Mouse (Mus musculus) CH12.LX (cell line): ENCODE measurements around the gene Zfp507. TPM values are rescaled to one million over a fixed set of nuclear protein-coding genes. Genes with fewer than 3 reads are reported as not detected.

Source experiments
- DNase-seq: peaks from one replicate; pipeline ENCODE4 v3.0.0-alpha.2; 2013; ENCODE audit errors: extremely low read depth
- H3K27ac ChIP-seq: 2 replicates; pipeline ENCODE4 v1.5.1; 2012; ENCODE audit warnings: low read depth, mild to moderate bottlenecking, control low read depth, moderate library complexity; ENCODE audit not compliant: insufficient read depth
- H3K27me3 ChIP-seq: replicated peaks from 2 replicates; pipeline ENCODE3; 2012; ENCODE audit warnings: inconsistent platforms
- H3K36me3 ChIP-seq, 2 experiments: replicated peaks in 1 of 2; 2 replicates each; pipeline versions ENCODE3 to v1.6.1; 2012; ENCODE audit warnings: inconsistent platforms in 1 of 2, low read length in 1 of 2, mild to moderate bottlenecking in 1 of 2, mixed read lengths in 1 of 2, moderate library complexity in 1 of 2; ENCODE audit not compliant: control insufficient read depth in 1 of 2, insufficient read depth in 1 of 2
- H3K4me1 ChIP-seq, 2 experiments: 2 replicates each; pipeline ENCODE4 v1.6.1; 2012; ENCODE audit warnings: inconsistent platforms in 1 of 2, moderate library complexity in 1 of 2; ENCODE audit not compliant: insufficient read depth in 2 of 2, control insufficient read depth in 1 of 2
- H3K4me2 ChIP-seq: 2 replicates; pipeline ENCODE4 v1.6.1; 2012; ENCODE audit warnings: low read depth, mild to moderate bottlenecking, control low read depth; ENCODE audit not compliant: poor library complexity, insufficient read depth, severe bottlenecking
- H3K4me3 ChIP-seq, 3 experiments: fragments of 150-350 bp in 1 of 3; sonication (generic) in 1 of 3; replicated peaks in 1 of 3; 2 replicates each; pipeline versions ENCODE3 to v1.5.1; 2011 to 2012; ENCODE audit warnings: low read depth in 2 of 3, low read length in 2 of 3, mild to moderate bottlenecking in 2 of 3, moderate library complexity in 2 of 3, control low read depth in 1 of 3, improper control_type of control experiment in 1 of 3, inconsistent platforms in 1 of 3, mixed read lengths in 1 of 3; ENCODE audit not compliant: poor library complexity in 1 of 3
- H3K79me2 ChIP-seq: replicated peaks from 2 replicates; pipeline ENCODE4 v1.6.1; 2012; ENCODE audit warnings: mild to moderate bottlenecking, moderate library complexity; ENCODE audit not compliant: control insufficient read depth, poor library complexity, insufficient read depth, severe bottlenecking; ENCODE audit errors: extremely low read depth
- H3K9ac ChIP-seq: 2 replicates; pipeline ENCODE4 v1.6.1; 2012; ENCODE audit warnings: low read depth, mild to moderate bottlenecking, control low read depth, moderate library complexity; ENCODE audit not compliant: insufficient read depth
- H3K9me3 ChIP-seq: replicated peaks from 2 replicates; pipeline ENCODE3; 2012; ENCODE audit warnings: low read length, inconsistent platforms, mixed read lengths
- BHLHE40 ChIP-seq: IDR thresholded peaks from 2 replicates; pipeline ENCODE4 v1.6.1; 2011; ENCODE audit warnings: mild to moderate bottlenecking, low read depth, low read length, improper control_type of control experiment
- CHD1 ChIP-seq: IDR thresholded peaks from 2 replicates; pipeline ENCODE4 v1.6.1; 2012; ENCODE audit warnings: low read depth, low read length, improper control_type of control experiment, inconsistent platforms
- CHD2 ChIP-seq: IDR thresholded peaks from 2 replicates; pipeline ENCODE4 v1.6.1; 2011; ENCODE audit warnings: low read length, improper control_type of control experiment
- CTCF ChIP-seq, 2 experiments: IDR thresholded peaks in 1 of 2; conservative IDR thresholded peaks in 1 of 2; 2 replicates each; pipeline ENCODE4 v1.5.1; 2011 to 2012; ENCODE audit warnings: low read depth in 2 of 2, low read length in 2 of 2, improper control_type of control experiment in 1 of 2, inconsistent platforms in 1 of 2, mild to moderate bottlenecking in 1 of 2, moderate library complexity in 1 of 2
- E2F4 ChIP-seq: IDR thresholded peaks from 2 replicates; pipeline ENCODE4 v1.6.1; 2011; ENCODE audit warnings: low read depth, low read length, improper control_type of control experiment; ENCODE audit not compliant: insufficient replicate concordance
- ELF1 ChIP-seq: IDR thresholded peaks from 2 replicates; pipeline ENCODE4 v1.6.1; 2014; ENCODE audit warnings: low read depth, mild to moderate bottlenecking, inconsistent platforms, low read length, improper control_type of control experiment
- EP300 ChIP-seq: IDR thresholded peaks from 2 replicates; pipeline ENCODE4 v1.6.1; 2011; ENCODE audit warnings: low read length, improper control_type of control experiment
- ETS1 ChIP-seq: conservative IDR thresholded peaks from 2 replicates; pipeline ENCODE4 v1.6.1; 2012; ENCODE audit warnings: low read depth, mild to moderate bottlenecking, inconsistent platforms, low read length, improper control_type of control experiment, moderate library complexity
- IRF4 ChIP-seq: IDR thresholded peaks from 2 replicates; pipeline ENCODE4 v1.6.1; 2014; ENCODE audit warnings: low read depth, mild to moderate bottlenecking, inconsistent platforms, low read length, improper control_type of control experiment
- JUN ChIP-seq: IDR thresholded peaks from 2 replicates; pipeline ENCODE4 v1.6.1; 2011; ENCODE audit warnings: low read depth, mild to moderate bottlenecking, low read length, improper control_type of control experiment, moderate library complexity; ENCODE audit not compliant: insufficient read depth
- JUND ChIP-seq: conservative IDR thresholded peaks from 2 replicates; pipeline ENCODE4 v1.6.1; 2011; ENCODE audit warnings: low read depth, low read length, improper control_type of control experiment
- MAFK ChIP-seq: IDR thresholded peaks from 2 replicates; pipeline ENCODE4 v1.6.1; 2011; ENCODE audit warnings: low read length, improper control_type of control experiment; ENCODE audit not compliant: insufficient replicate concordance
- MAX ChIP-seq: IDR thresholded peaks from 2 replicates; pipeline ENCODE4 v1.6.1; 2011; ENCODE audit warnings: low read length, improper control_type of control experiment
- MAZ ChIP-seq: IDR thresholded peaks from 2 replicates; pipeline ENCODE4 v1.6.1; 2012; ENCODE audit warnings: low read depth, mild to moderate bottlenecking, inconsistent platforms, low read length, improper control_type of control experiment, moderate library complexity
- MEF2A ChIP-seq: IDR thresholded peaks from 2 replicates; pipeline ENCODE4 v1.6.1; 2014; ENCODE audit warnings: low read depth, mild to moderate bottlenecking, inconsistent platforms, low read length, improper control_type of control experiment, borderline replicate concordance
- MXI1 ChIP-seq: IDR thresholded peaks from 2 replicates; pipeline ENCODE4 v1.6.1; 2011; ENCODE audit warnings: mild to moderate bottlenecking, low read depth, low read length, improper control_type of control experiment
- MYC ChIP-seq: IDR thresholded peaks from 2 replicates; pipeline ENCODE4 v1.6.1; 2011; ENCODE audit warnings: low read depth, mild to moderate bottlenecking, improper control_type of control experiment, low read length
- NRF1 ChIP-seq: IDR thresholded peaks from 2 replicates; pipeline ENCODE4 v1.6.1; 2014; ENCODE audit warnings: low read depth, mild to moderate bottlenecking, inconsistent platforms, low read length, improper control_type of control experiment, moderate library complexity
- PAX5 ChIP-seq: IDR thresholded peaks from 2 replicates; pipeline ENCODE4 v1.6.1; 2012; ENCODE audit warnings: low read length, inconsistent platforms, mixed read lengths
- POLR2AphosphoS2 ChIP-seq: IDR thresholded peaks from 2 replicates; pipeline ENCODE4 v1.6.1; 2011; ENCODE audit warnings: low read depth, low read length, improper control_type of control experiment
- RAD21 ChIP-seq: IDR thresholded peaks from 2 replicates; pipeline ENCODE4 v1.6.1; 2011; ENCODE audit warnings: low read depth, mild to moderate bottlenecking, low read length, improper control_type of control experiment, moderate library complexity
- RCOR1 ChIP-seq: conservative IDR thresholded peaks from 2 replicates; pipeline ENCODE4 v1.6.1; 2012; ENCODE audit warnings: low read depth, mild to moderate bottlenecking, inconsistent platforms, low read length, improper control_type of control experiment
- SIN3A ChIP-seq: IDR thresholded peaks from 2 replicates; pipeline ENCODE4 v1.6.1; 2012; ENCODE audit warnings: low read length, improper control_type of control experiment, inconsistent platforms
- TBP ChIP-seq: conservative IDR thresholded peaks from 2 replicates; pipeline ENCODE4 v1.6.1; 2011; ENCODE audit warnings: low read depth, low read length, improper control_type of control experiment
- TCF12 ChIP-seq: IDR thresholded peaks from 2 replicates; pipeline ENCODE4 v1.6.1; 2014; ENCODE audit warnings: low read depth, mild to moderate bottlenecking, inconsistent platforms, low read length, improper control_type of control experiment
- UBTF ChIP-seq: IDR thresholded peaks from 2 replicates; pipeline ENCODE4 v1.6.1; 2012; ENCODE audit warnings: low read depth, mild to moderate bottlenecking, inconsistent platforms, low read length, improper control_type of control experiment, moderate library complexity
- USF2 ChIP-seq: conservative IDR thresholded peaks from 2 replicates; pipeline ENCODE4 v1.6.1; 2011; ENCODE audit warnings: low read depth, low read length, improper control_type of control experiment
- ZKSCAN1 ChIP-seq: IDR thresholded peaks from 2 replicates; pipeline ENCODE4 v1.6.1; 2012; ENCODE audit warnings: low read depth, inconsistent platforms, low read length, improper control_type of control experiment, borderline replicate concordance
- ZMIZ1 ChIP-seq: IDR thresholded peaks from 2 replicates; pipeline ENCODE4 v1.6.1; 2012; ENCODE audit warnings: low read depth, mild to moderate bottlenecking, inconsistent platforms, low read length, improper control_type of control experiment
- ZNF384 ChIP-seq: IDR thresholded peaks from 2 replicates; pipeline ENCODE4 v1.6.1; 2012; ENCODE audit warnings: low read depth, low read length, improper control_type of control experiment, inconsistent platforms
- dilution Hi-C: fragments of 300-500 bp; cut with MboI; formaldehyde crosslinking; loops from 2 replicates; pipeline ENCODE4 v1.14.3; 2020; ENCODE audit warnings: low sequenced_read_pairs; ENCODE audit not compliant: extremely low pct_unique_long_range_greater_than_20kb, extremely low pct_ligation_motif_present
- in situ Hi-C: fragments of 300-500 bp; cut with MboI; formaldehyde crosslinking; loops from 3 replicates; pipeline ENCODE4 v1.14.3; 2019; ENCODE audit warnings: low sequenced_read_pairs, low pct_ligation_motif_present, low pct_unique_long_range_greater_than_20kb, mixed read lengths
- polyA plus RNA-seq: library from polyadenylated mRNA; unstranded; fragments of >175 nt; gene quantifications from 2 replicates; pipeline ENCODE4 v1.2.1, GENCODE M21; 2012; ENCODE audit warnings: low read depth; ENCODE audit not compliant: insufficient read length
- total RNA-seq, 2 experiments: library from RNA; depleted of rRNA; stranded (reverse); fragments of 300-350 nt in 1 of 2; fragments of >200 nt in 1 of 2; gene quantifications; 2 replicates each; pipeline ENCODE4 v1.2.3; 2012 to 2014

Gene Zfp507
- total and polyA plus RNA-seq, 3 experiments = 10.4 to 19.8 (median 19.5) TPM

GRCm38 (mm10) chr7:35745281-35745702, 57.5 kb downstream of the Zfp507 start (continued):
- TF ChIP-seq ZKSCAN1 (no peak), EP300 (peak; percentile 92)

DNA sequence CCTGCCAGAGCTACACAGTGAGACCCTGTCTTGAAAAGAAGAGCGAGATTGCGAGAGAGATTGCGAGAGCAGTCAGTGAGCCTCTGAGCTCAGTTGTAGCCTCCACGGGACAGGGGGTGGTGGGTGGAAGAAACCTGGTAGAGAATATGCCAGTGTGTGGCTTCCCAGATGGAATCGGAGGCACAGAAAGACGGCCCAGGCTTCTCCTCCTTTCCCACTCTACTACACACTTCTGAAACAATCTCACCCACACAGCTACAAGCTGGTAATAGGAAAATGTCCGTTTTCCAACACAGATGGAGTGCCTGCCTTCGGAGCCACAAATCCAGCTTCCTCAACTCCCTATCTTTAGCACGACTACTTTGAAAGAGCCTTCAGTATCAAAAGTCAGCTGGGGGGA, 58.0 kb downstream of the Zfp507 start:
- Histone ChIP-seq H3K9me3 (peaks cover 3% of the 10 kb centered on the region), H3K4me1 (peaks cover 20 to 53% of the 10 kb centered on the region in 2 experiments), H3K4me2 (no peak overlapping the region), H3K79me2 (no peaks in the 10 kb centered on the region), H3K36me3 (peaks cover 0 to 3% of the 10 kb centered on the region in 2 experiments), H3K27me3 (no peaks in the 10 kb centered on the region), H3K27ac (no peak overlapping the region)
- in situ Hi-C loops = no loop called here
- DNase-seq = no peak
- dilution Hi-C loops = no loop called here
- TF ChIP-seq USF2 (no peak), MAX (no peak), ELF1 (no peak), ZNF384 (no peak), NRF1 (no peak), CTCF (conservative IDR thresholded peaks at IDR 0.05 in 1 of 2, IDR thresholded peaks at IDR 0.05 in 1 of 2; ENCODE audit: low read depth in 2 of 2, low read length in 2 of 2) (no peak), UBTF (no peak), POLR2AphosphoS2 (no peak), MAFK (no peak), MAZ (no peak), RAD21 (no peak), ZMIZ1 (no peak), SIN3A (no peak), JUND (no peak), CHD2 (no peak)
- TF ChIP-seq, all 38 proteins: peak for 0
- H3K4me3 ChIP-seq = no peak overlapping the region
- no peak overlapping the region for H3K9ac ChIP-seq

DNA sequence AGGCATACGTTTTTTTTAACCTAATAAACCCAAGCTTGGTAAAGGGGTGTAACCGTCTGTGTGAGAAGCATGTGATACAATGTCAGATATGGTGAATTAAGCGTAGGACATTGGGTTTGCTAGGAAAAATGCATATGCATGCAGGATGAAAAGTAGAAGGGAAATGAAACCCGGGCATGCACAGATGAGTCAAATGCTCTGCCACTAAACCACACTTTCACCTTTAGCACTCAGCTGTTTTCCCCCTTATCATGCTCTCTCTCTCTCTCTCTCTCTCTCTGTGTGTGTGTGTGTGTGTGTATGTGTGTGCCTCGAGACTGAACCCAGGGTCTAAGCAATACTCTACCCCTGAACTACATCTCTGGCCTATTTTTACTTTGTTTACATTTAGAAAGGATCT, 60.5 kb downstream of the Zfp507 start:
- TF ChIP-seq MAZ = 0 out of 2 replicates have a peak, but pooled peaks have one; percentile 29
- TF ChIP-seq TCF12 = peak; percentile 77
- no peak for TF ChIP-seq NRF1
- TF ChIP-seq TBP = no peak
- TF ChIP-seq RCOR1 = peak; percentile 92
- TF ChIP-seq CHD1 = no peak
- TF ChIP-seq MAFK = peak; percentile 88
- peak; percentile 97 for TF ChIP-seq EP300
- TF ChIP-seq ETS1 = peak; percentile 97
- 0 out of 2 replicates have a peak, but pooled peaks have one; percentile 7 for TF ChIP-seq ZNF384
- peak; percentile 69 for TF ChIP-seq MEF2A
- TF ChIP-seq JUND = peak; percentile 86
- TF ChIP-seq ZMIZ1 = no peak
- peak; percentile 76; the same call in 1 of the 2 replicates for TF ChIP-seq MYC
- no peak for TF ChIP-seq E2F4
- TF ChIP-seq PAX5 = no peak
- no peak for TF ChIP-seq MXI1
- peak; percentile 97 for TF ChIP-seq IRF4
- TF ChIP-seq SIN3A = peak; percentile 74
- peak; percentile 94 for TF ChIP-seq BHLHE40
- TF ChIP-seq JUN = peak; percentile 69
- peak; percentile 73 for TF ChIP-seq MAX
- no peak overlapping the region for H3K4me3 ChIP-seq
- peak; percentile 59 for DNase-seq
- H3K4me2 ChIP-seq = peak overlapping the region; percentile 27; the same call in 1 of the 2 replicates
- in situ Hi-C loops = no loop called here
- dilution Hi-C loops = no loop called here
- H3K79me2 ChIP-seq = no peaks in the 10 kb centered on the region
- H3K27me3 ChIP-seq = no peaks in the 10 kb centered on the region
- H3K9ac ChIP-seq = no peak overlapping the region
- no peak overlapping the region for H3K27ac ChIP-seq
- H3K4me1 ChIP-seq = peaks cover 18 to 42% of the 10 kb centered on the region in 2 experiments
- no peaks in the 10 kb centered on the region for H3K36me3 ChIP-seq
- peaks cover 6% of the 10 kb centered on the region for H3K9me3 ChIP-seq
